Mouse (Mus musculus): Measurements from ENCODE around the gene Smc1b. TPM values are rescaled to one million over a fixed set of nuclear protein-coding genes. Genes with fewer than 3 reads are reported as not detected.

Gene Smc1b
- polyA plus RNA-seq, 1 experiment from 2014 or later, result 0.11 TPM

DNA sequence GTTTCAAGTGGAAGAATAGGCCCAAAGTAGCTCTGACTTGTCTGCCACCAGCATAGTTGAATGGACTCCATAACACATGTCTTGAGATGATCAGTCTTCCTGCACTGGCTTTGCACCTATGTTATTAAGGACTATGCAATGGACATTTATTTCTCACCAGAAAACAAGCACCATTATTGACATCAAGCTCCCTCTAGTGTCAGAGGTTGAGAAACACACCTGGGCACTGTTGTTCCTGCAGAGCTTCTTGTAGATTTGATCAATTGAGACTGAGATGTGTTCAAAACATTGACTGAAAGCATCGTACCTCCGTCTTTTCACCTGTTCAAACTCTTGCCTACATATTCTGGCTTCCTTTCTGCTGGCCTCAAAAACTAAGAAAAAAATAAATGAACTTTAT lies 61.2 kb downstream of the Smc1b start:
- Histone ChIP-seq H3K4me3 (ENCODE audit: low read depth, low read length) (no peak overlapping the region), H3K27ac (ENCODE audit: low read depth, low read length) (no peak overlapping the region), H3K4me1 (ENCODE audit: control insufficient read depth, insufficient read depth, low read length) (no peaks in the 10 kb centered on the region), H3K9me3 (replicated peaks; ENCODE audit: control insufficient read depth, low read length) (no peaks in the 10 kb centered on the region), H3K36me3 (ENCODE audit: control insufficient read depth, insufficient read depth, low read length) (no peaks in the 10 kb centered on the region), H3K4me2 (no peak overlapping the region), H3K9ac (ENCODE audit: low read depth, low read length) (no peak overlapping the region), H3K27me3 (ENCODE audit: control insufficient read depth, insufficient read depth, low read length) (no peaks in the 10 kb centered on the region)
- no peak for ATAC-seq (replicated peaks; ENCODE audit: insufficient number of reproducible peaks, low FRiP score, low TSS enrichment)
- 28% methylated on average over 2 of the region's 2 CpGs for WGBS (ENCODE audit: insufficient replicate concordance)

DNA sequence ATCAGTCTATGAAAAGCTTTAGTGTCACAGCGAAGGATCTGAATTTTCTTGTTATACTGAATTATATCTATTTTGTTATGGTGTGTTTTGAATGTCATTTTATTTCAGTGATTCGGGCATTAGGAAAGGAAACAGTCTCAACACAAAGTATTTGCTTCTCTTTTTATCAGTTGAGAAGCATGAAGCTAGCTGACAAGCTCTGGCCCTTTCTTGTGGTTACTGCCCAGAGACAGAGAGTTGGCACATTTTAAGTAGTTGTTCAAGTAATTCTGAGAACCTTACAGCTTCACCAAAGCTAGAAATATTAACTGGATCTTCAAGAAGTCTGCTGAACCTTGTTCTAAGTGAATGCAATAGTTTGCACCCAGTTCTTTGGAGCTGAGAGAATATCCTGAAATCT lies 68.3 kb downstream of the Smc1b start:
- H3K9me3 ChIP-seq (replicated peaks; ENCODE audit: control insufficient read depth, low read length), result no peaks in the 10 kb centered on the region
- H3K27ac ChIP-seq (ENCODE audit: low read depth, low read length), result no peak overlapping the region
- H3K9ac ChIP-seq (ENCODE audit: low read depth, low read length), result no peak overlapping the region
- no peak for ATAC-seq (replicated peaks; ENCODE audit: insufficient number of reproducible peaks, low FRiP score, low TSS enrichment)
- no peaks in the 10 kb centered on the region for H3K4me1 ChIP-seq (ENCODE audit: control insufficient read depth, insufficient read depth, low read length)
- 82% methylated on average over 2 of the region's 2 CpGs for WGBS (ENCODE audit: insufficient replicate concordance)
- H3K4me3 ChIP-seq (ENCODE audit: low read depth, low read length), result no peak overlapping the region
- no peak overlapping the region for H3K4me2 ChIP-seq
- no peaks in the 10 kb centered on the region for H3K27me3 ChIP-seq (ENCODE audit: control insufficient read depth, insufficient read depth, low read length)
- no peaks in the 10 kb centered on the region for H3K36me3 ChIP-seq (ENCODE audit: control insufficient read depth, insufficient read depth, low read length)

GRCm38 (mm10) chr15:85055186-85055585 lies 76.6 kb downstream of the Smc1b start:
- Histone ChIP-seq H3K27me3 (ENCODE audit: control insufficient read depth, insufficient read depth, low read length) (no peaks in the 10 kb centered on the region), H3K36me3 (ENCODE audit: control insufficient read depth, insufficient read depth, low read length) (peaks cover 13% of the 10 kb centered on the region), H3K4me1 (ENCODE audit: control insufficient read depth, insufficient read depth, low read length) (no peaks in the 10 kb centered on the region), H3K27ac (ENCODE audit: low read depth, low read length) (no peak overlapping the region), H3K4me3 (ENCODE audit: low read depth, low read length) (no peak overlapping the region), H3K9ac (ENCODE audit: low read depth, low read length) (no peak overlapping the region), H3K9me3 (replicated peaks; ENCODE audit: control insufficient read depth, low read length) (no peaks in the 10 kb centered on the region), H3K4me2 (no peak overlapping the region)
- ATAC-seq (replicated peaks; ENCODE audit: insufficient number of reproducible peaks, low FRiP score, low TSS enrichment), result no peak
- 84% methylated on average over 4 of the region's 4 CpGs for WGBS (ENCODE audit: insufficient replicate concordance)

DNA sequence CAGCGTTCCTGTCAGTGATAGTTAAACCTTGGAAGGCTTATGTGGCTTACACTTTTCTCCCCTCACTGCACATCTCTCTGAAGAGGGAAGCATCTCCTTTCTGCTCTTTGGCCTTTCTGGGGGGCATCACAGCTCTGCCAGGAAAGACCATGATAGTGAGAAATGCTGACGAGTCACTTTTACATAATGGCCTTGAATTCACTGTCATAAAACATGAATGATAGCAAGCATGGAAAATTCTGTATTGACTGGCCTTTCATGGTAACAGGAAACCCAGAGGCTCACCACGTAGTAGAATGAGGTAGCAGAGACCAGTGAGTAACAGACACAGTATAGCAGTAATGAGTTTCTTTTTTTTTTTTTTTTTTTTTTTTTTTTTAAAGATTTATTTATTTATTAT lies 77.7 kb downstream of the Smc1b start:
- ATAC-seq (replicated peaks; ENCODE audit: insufficient number of reproducible peaks, low FRiP score, low TSS enrichment), result no peak
- no peaks in the 10 kb centered on the region for H3K4me1 ChIP-seq (ENCODE audit: control insufficient read depth, insufficient read depth, low read length)
- no peak overlapping the region for H3K4me3 ChIP-seq (ENCODE audit: low read depth, low read length)
- no peak overlapping the region for H3K27ac ChIP-seq (ENCODE audit: low read depth, low read length)
- no peaks in the 10 kb centered on the region for H3K9me3 ChIP-seq (replicated peaks; ENCODE audit: control insufficient read depth, low read length)
- no peak overlapping the region for H3K9ac ChIP-seq (ENCODE audit: low read depth, low read length)
- H3K27me3 ChIP-seq (ENCODE audit: control insufficient read depth, insufficient read depth, low read length), result no peaks in the 10 kb centered on the region
- 92% methylated on average over 3 of the region's 3 CpGs for WGBS (ENCODE audit: insufficient replicate concordance)
- peaks cover 18% of the 10 kb centered on the region for H3K36me3 ChIP-seq (ENCODE audit: control insufficient read depth, insufficient read depth, low read length)
- no peak overlapping the region for H3K4me2 ChIP-seq

DNA sequence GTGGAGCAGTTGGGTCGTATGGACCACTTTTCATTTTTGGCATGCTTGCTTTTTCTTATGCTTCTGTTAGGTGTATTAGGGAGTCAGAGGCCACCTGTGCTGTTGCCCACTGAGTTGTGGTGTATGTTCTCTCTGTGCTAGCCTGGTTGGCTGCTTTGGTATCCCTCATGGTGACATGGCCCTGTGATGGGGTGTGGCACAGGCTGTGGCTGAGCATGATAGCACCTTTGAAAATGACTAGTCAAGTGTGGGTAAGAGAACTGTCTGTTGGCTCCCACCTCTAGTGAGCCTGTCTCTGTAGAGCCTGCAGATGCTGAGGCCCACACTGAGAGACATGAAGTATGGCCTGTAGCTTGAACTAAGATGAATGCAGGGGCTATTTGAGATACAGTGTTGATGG lies 82.0 kb downstream of the Smc1b start:
- H3K4me1 ChIP-seq (ENCODE audit: control insufficient read depth, insufficient read depth, low read length), result no peaks in the 10 kb centered on the region
- H3K9me3 ChIP-seq (replicated peaks; ENCODE audit: control insufficient read depth, low read length), result no peaks in the 10 kb centered on the region
- no peak overlapping the region for H3K4me3 ChIP-seq (ENCODE audit: low read depth, low read length)
- 89% methylated on average over 1 of the region's 1 CpGs for WGBS (ENCODE audit: insufficient replicate concordance)
- H3K36me3 ChIP-seq (ENCODE audit: control insufficient read depth, insufficient read depth, low read length), result peaks cover 13% of the 10 kb centered on the region
- no peak overlapping the region for H3K4me2 ChIP-seq
- no peaks in the 10 kb centered on the region for H3K27me3 ChIP-seq (ENCODE audit: control insufficient read depth, insufficient read depth, low read length)
- H3K27ac ChIP-seq (ENCODE audit: low read depth, low read length), result no peak overlapping the region
- ATAC-seq (replicated peaks; ENCODE audit: insufficient number of reproducible peaks, low FRiP score, low TSS enrichment), result no peak
- H3K9ac ChIP-seq (ENCODE audit: low read depth, low read length), result no peak overlapping the region

- WGBS (ENCODE audit: insufficient replicate concordance), result 89% methylated on average over 4 of the region's 4 CpGs
- Histone ChIP-seq H3K4me3 (ENCODE audit: low read depth, low read length) (no peak overlapping the region), H3K36me3 (ENCODE audit: control insufficient read depth, insufficient read depth, low read length) (peaks cover 8% of the 10 kb centered on the region), H3K4me2 (no peak overlapping the region), H3K27me3 (ENCODE audit: control insufficient read depth, insufficient read depth, low read length) (no peaks in the 10 kb centered on the region), H3K9ac (ENCODE audit: low read depth, low read length) (no peak overlapping the region), H3K9me3 (replicated peaks; ENCODE audit: control insufficient read depth, low read length) (no peaks in the 10 kb centered on the region), H3K27ac (ENCODE audit: low read depth, low read length) (no peak overlapping the region), H3K4me1 (ENCODE audit: control insufficient read depth, insufficient read depth, low read length) (peaks cover 11% of the 10 kb centered on the region; the same call in 1 of the 2 replicates)
- no peak for ATAC-seq (replicated peaks; ENCODE audit: insufficient number of reproducible peaks, low FRiP score, low TSS enrichment)
Observed at GRCm38 (mm10) chr15:85047865-85048264, 83.9 kb downstream of the Smc1b start.

DNA sequence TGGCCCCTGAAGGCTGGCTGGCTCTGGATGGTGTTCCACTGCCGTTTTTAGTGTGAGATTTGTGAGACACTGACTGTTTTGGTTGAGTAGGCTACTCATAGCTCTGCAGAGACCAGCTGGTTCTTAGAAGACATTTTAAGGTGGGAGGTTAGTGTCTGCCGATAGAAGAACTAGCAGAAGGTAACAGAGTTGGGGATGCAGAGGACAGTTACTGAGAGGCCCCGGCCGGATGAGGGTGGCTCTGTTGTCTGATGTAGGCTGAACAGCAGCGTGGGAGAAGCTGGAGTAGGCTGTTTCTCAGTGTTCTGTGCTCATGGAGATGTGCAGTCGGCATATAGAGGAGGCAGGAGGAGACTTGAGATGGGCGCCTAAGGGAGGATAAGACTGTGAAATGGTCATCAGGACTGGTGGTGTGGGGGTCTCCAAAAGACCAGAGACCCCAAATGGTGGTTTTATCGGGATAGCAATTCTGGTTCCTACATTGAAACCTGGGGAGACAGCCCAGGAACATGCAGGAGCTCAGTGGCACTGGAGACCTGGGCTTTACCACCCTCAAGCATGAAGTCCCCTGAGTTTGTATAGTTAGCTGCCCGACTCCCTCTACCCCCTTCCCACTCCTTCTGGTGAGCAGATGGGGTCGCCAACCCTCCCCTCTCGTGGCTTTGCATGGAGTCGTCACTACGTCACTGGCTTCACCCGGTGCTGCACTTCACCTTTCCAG lies 85.4 kb downstream of the Smc1b start:
- Histone ChIP-seq H3K4me1 (ENCODE audit: control insufficient read depth, insufficient read depth, low read length) (peaks cover 21% of the 10 kb centered on the region), H3K27ac (ENCODE audit: low read depth, low read length) (no peak overlapping the region), H3K4me3 (ENCODE audit: low read depth, low read length) (no peak overlapping the region), H3K27me3 (ENCODE audit: control insufficient read depth, insufficient read depth, low read length) (no peaks in the 10 kb centered on the region), H3K9me3 (replicated peaks; ENCODE audit: control insufficient read depth, low read length) (no peaks in the 10 kb centered on the region), H3K4me2 (no peak overlapping the region), H3K36me3 (ENCODE audit: control insufficient read depth, insufficient read depth, low read length) (peaks cover 8% of the 10 kb centered on the region), H3K9ac (ENCODE audit: low read depth, low read length) (no peak overlapping the region)
- no peak for ATAC-seq (replicated peaks; ENCODE audit: insufficient number of reproducible peaks, low FRiP score, low TSS enrichment)
- 87% methylated on average over 14 of the region's 14 CpGs for WGBS (ENCODE audit: insufficient replicate concordance)

GRCm38 (mm10) chr15:85043761-85044160 lies 88.0 kb downstream of the Smc1b start:
- no peaks in the 10 kb centered on the region for H3K9me3 ChIP-seq (replicated peaks; ENCODE audit: control insufficient read depth, low read length)
- no peak overlapping the region for H3K4me3 ChIP-seq (ENCODE audit: low read depth, low read length)
- no peak overlapping the region for H3K27ac ChIP-seq (ENCODE audit: low read depth, low read length)
- H3K4me2 ChIP-seq, result no peak overlapping the region
- H3K4me1 ChIP-seq (ENCODE audit: control insufficient read depth, insufficient read depth, low read length), result peaks cover 23% of the 10 kb centered on the region
- H3K36me3 ChIP-seq (ENCODE audit: control insufficient read depth, insufficient read depth, low read length), result no peaks in the 10 kb centered on the region
- WGBS (ENCODE audit: insufficient replicate concordance), result 62% methylated on average over 5 of the region's 5 CpGs
- no peaks in the 10 kb centered on the region for H3K27me3 ChIP-seq (ENCODE audit: control insufficient read depth, insufficient read depth, low read length)
- ATAC-seq (replicated peaks; ENCODE audit: insufficient number of reproducible peaks, low FRiP score, low TSS enrichment), result no peak
- H3K9ac ChIP-seq (ENCODE audit: low read depth, low read length), result no peak overlapping the region

GRCm38 (mm10) chr15:85043116-85043515 lies 88.6 kb downstream of the Smc1b start:
- H3K4me2 ChIP-seq, result no peak overlapping the region
- 48% methylated on average over 5 of the region's 5 CpGs for WGBS (ENCODE audit: insufficient replicate concordance)
- H3K27me3 ChIP-seq (ENCODE audit: control insufficient read depth, insufficient read depth, low read length), result no peaks in the 10 kb centered on the region
- H3K4me3 ChIP-seq (ENCODE audit: low read depth, low read length), result no peak overlapping the region
- ATAC-seq (replicated peaks; ENCODE audit: insufficient number of reproducible peaks, low FRiP score, low TSS enrichment), result no peak
- H3K36me3 ChIP-seq (ENCODE audit: control insufficient read depth, insufficient read depth, low read length), result no peaks in the 10 kb centered on the region
- peaks cover 25% of the 10 kb centered on the region for H3K4me1 ChIP-seq (ENCODE audit: control insufficient read depth, insufficient read depth, low read length)
- H3K27ac ChIP-seq (ENCODE audit: low read depth, low read length), result peak overlapping the region; percentile 74; the same call in 1 of the 2 replicates
- H3K9me3 ChIP-seq (replicated peaks; ENCODE audit: control insufficient read depth, low read length), result no peaks in the 10 kb centered on the region
- peak overlapping the region; percentile 24; the same call in 1 of the 2 replicates for H3K9ac ChIP-seq (ENCODE audit: low read depth, low read length)

All from heart, embryonic 11.5 days (tissue).